Mouse (Mus musculus): ENCODE results near the gene Slc38a2.

Slc38a2 gene

DNA sequence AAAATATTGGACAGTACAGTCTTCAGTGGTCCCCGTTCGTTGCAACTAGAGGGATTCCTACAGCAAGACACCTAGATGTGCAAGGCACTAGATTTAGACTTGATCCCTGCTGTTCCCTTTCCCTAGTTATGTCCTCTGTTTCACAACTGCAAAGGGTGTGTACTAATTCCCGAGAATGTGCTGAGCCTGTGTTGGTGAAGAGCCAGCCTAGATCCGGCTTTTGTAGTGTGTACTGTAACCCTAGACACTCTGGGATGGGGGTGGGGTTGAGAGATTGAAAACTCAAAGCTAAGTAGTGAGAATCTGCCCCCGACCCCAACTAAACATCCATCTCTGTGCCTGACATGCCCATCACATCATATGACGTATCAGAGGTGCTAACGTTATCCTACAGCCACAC is 18.9 kb upstream of the Slc38a2 start:
- no peak for DNase-seq

DNA sequence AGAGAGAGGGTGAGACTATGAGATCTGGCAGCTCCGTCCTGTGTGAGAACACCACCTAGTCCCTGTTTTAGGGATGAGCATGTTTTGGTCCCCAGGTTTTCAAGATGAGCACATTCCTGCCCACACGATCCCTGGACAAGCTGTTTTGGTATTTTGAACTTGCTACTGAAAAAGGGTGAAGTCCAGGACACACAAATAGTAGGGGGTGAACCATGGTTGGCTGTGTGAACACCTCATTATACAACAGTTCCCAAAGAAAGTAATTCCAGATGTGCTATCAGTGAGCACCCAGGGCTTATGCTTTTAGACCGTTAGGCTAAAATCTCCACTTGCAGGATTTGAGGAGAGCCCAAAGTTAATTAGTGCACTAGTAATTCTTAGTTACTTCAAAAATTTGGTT is 17.7 kb upstream of the Slc38a2 start:
- no peak for DNase-seq

DNA sequence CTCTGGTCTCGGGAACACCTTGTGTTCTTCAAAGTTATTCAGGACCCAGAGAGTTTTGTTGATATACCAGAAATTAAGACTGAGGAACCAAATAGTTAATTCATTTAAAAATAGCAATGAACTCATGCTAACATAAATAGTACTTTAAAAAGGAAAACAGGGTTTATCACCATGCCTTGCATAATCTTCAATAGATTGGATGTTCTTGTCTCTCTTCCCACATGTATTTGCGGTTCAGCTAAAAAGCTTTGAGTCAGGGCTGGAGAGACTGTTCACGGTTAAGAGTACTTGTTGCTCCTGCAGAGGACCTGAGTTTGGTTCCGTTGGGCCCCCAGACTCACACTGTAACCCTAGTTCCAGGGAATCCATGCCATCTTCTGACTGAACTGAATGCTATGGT is 16.8 kb upstream of the Slc38a2 start:
- DNase-seq: no peak

DNA sequence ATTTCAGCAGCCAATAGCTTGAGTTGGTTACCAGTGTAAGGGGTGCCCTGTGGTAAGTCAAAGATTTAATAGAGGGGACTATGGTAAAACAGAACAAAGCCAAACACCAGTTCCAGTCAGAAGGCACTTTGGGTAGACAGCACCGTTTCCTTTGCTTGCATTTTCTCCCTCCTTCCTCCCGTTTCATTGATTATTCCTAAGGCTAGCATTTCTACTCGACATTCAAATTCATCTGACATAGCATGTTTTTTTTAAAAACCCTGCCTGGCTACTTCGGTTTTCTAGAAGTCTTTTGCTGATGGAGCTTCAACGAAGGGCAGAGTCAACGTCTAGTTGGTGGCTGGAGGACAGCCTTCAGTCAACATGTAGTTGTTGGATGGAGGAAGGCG is 16.2 kb upstream of the Slc38a2 start:
- no peak for DNase-seq

DNA sequence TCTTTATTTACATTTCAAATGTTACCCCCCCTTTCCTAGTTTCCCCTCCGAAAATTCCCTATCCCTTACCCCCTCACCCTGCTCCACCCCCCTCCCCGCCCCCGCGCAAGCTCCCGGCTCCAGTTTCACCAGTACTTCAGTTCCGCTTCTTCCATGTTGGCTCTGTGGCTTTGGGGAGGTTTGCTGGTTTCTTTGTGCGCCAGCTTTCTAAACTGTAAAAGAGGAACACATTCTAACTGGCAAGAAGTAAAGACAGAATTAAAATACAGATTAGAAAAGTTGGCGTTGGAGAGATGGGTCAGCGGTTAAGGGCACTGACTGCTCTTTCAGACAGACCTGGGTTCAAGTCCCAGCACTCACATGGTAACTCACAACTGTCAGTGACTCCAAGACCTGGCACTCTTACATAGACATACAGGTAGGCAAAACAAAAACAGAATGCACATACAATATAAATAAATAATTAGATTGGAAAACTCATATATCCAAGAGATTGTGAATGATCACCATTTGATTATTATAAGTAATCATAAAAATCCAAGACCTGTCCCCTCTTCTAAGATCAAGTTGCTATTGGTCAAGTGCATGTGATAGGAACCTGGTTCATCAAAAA is 15.7 kb upstream of the Slc38a2 start:
- no peak for DNase-seq

DNA sequence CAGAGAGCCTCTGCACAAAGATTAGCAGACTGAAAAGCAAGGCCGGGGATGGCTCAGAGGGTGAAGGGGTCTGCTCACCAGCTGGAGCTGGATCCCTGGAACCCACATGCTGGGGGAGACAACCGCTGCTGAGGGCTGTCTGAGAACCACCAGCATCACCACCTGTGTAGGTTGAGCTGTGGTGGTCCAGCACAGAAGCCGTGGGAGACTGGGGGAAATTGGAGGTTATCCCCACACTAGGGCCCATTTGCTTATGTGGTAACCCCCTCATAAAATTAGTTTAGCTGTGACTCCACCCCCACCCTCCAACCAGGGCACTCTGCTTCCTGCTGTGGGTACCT is 15.1 kb upstream of the Slc38a2 start:
- no peak for DNase-seq

DNA sequence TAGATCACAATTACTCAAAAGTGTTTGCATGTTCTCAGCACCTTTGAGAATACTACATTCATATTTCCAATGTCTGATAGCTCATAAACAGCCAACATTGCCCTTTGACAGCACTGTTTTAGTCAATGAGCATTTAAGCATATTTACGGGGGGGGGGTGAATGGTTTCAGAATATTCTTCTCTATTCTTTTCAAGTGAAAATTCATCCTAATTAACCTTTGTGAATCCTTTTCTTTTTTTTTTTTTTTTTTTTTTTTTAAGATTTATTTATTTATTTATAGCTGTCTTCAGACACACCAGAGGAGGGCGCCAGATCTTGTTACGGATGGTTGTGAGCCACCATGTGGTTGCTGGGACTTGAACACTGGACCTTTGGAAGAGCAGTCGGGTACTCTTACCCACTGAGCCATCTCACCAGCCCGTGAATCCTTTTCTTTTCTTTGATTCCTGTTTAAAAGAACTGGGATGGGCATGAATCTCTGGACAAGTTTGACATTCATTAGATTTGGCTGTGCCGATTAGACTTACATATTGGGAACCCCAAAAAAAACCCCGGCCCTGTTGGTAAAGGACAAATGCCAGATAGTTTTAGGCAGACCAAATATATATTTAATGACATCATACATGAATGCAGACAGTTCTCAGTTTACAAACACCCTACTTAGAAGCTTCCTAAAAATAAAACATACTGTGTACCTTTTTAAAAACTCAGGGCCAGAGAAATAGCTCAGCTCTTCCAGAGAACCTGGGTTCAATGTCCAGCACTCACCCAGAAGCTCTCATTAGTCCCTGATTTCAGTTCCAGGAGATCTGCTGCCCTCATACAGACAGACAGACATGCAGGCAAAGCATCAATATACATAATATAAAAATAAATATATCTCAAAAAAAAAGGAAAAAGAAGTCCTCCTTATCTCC is 14.5 kb upstream of the Slc38a2 start:
- DNase-seq: no peak

DNA sequence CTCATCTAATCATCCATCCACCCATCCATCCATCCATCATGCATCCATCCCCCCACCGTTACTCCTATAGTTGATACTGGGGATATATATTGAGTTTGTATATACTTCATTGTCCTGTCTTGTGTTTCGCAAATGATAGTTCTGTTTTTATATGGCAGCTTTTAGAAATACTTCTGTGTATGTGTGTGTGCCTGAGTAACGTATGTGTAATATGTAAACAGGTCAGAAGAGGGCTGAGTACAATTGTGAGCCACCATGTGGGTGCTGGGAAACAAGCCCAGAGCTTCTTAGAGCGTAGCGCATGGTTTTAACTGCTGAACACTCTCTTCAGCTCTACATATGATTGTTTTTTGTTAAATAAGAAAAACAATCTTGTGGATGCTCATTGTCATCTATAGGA is 12.8 kb upstream of the Slc38a2 start:
- no peak for DNase-seq

DNA sequence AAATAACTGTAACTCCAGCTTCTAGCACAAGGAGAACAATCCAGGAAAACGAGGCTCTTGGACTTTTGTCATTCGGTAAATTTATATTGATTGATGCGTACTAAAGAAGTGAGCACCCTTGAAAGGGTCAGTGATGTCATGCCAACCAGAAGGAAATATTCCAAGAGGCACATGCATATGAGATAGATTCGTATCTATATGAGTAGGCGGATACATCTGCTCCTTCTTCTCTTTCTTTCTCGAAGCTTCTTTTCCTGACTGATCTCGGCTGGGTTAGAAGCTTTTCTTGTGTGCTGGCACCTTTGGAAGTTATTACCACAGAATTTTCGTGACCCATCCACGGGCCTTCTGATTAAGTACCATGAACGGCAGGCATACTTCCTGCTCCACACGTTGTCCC is 12.1 kb upstream of the Slc38a2 start:
- no peak for DNase-seq

DNA sequence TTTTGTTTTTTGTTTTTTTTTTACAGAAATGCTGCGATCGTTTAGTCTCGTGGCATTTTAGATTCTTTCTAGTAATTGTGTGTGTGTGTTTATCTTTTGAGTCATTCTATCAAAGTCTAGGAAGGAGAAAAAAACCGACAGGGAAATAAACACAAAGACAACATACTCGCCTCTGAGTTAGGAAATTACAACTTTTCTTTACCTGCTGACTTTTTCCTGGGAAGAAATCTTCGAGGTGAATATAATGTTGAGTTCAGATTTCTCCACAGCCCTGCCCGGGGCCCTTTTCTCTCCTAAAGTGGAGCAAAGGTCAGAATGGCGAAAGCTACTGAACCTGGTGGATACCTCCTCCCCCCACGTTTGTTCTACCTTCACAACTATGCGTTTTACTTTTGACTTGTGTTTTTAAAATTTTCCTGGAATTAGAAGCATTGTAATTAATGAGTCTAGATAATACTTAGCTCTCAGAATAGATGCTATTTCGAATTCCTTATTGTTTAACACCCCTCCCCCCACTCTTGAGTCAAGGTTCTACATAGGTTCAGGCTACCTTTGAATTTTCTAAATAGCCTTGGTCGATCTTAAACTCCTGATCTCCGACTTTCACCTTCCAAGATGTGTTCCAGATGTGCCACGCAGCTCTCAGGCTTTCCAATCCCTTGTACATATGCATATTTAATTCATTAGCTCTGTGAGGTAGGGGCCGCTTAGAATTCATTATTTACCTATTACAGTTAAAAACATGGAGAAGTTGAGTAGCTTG is 11.0 kb upstream of the Slc38a2 start:
- DNase-seq: peak; percentile 50

DNA sequence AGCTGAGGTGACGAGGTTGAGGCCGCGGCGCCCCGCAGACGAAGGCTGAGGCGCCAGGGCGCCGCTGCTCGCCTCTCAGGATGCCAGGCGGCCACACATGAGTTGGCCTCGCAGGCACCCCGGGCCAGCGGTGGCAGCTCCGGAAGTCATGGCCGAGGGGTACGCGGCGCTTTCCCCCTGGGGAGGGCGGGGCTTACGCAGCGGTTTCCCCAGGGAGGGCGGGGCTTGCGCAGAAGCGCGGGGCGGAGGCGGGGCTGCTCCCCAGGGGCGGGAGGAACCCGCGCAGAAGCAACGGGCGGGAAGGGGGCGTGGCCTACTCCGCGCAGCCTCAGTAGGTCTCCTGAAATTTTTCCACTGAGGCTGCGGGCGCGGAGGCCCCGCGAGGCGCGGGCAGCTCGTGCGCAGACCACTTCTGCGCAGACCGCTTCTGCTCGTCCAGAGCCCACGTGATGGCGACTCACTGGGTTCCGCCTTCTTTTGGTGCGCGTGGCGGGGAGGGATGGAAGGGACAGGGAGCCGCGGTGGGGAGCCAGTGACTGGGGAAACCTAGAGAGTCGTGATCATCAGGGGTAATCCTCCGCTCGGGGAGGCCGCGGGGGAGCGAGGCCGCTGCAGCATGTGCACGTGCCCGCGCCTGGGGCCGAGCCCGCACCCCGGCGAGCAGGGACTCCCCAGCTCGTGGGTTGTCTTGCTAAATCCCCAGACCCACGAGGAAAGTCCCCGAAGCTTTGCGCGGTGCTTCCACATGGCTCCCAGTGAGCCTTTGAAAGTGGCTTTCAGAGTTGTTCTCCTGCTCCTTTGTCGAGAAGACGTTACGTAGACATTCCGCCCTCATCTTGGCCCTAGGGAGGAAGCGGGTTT is 10.2 kb upstream of the Slc38a2 start:
- DNase-seq: peak; percentile 97

DNA sequence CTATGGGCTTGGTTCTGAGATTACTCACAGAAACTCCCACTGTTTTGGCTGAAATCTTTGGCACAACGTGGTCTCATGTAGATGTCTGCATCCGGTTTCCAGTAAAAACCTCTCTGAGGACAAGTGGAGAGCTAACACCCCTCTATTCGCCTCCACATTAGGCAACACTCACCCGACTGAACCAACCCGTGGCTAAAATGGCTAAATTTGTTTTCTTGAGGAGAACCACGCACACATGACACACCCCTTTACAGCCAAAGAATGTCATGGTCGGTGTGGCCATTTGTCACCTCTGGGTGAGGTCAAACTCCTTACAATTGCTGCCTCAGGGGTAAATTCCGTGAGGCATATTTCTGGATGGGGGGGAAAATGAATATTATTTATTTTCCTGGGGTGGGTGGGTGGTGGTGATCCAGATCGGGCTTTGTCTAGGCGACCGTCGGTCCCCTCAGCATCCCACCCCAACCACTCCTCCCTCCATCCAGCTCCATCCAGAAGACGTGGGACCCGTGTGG is 9.5 kb upstream of the Slc38a2 start:
- peak; percentile 24 for DNase-seq

DNA sequence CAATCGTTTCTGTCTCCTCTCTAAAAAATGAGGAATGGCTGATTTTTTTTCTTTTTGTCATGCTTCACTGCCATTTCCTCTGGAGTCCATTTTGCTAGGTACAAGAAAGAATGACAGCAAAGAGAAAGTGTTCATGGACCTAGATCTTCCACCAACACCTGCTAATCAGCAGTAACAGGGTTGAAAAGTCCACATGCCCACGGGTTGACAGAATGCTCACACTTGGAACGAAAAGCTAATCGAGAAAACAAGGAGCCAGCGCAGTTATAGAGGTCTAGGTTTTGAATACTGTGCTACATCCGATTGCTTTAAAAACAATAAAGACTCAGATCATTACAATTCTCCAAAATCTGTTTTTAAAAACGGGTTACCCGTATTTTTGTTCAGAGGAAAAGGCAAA is 8.9 kb upstream of the Slc38a2 start:
- peak; percentile 31 for DNase-seq

DNA sequence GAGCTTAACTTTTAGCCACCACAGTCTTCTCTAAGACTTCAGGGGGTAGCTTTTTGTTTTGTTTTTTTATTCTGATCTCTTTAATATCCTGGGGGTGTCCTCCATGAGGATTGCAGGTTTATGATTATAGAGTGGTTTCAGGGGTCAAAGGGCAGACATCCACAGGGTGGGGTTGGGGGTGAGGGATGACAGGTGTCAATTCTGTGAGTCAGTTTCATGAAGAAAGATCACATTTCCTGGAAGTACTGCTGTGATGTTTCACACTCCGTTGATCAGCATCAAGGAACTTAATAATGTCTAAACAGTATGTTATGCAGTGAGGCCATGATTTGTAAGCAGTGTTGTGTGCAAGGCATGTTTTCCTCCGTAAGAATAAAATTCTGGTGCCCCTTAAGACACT is 8.4 kb upstream of the Slc38a2 start:
- no peak for DNase-seq

DNA sequence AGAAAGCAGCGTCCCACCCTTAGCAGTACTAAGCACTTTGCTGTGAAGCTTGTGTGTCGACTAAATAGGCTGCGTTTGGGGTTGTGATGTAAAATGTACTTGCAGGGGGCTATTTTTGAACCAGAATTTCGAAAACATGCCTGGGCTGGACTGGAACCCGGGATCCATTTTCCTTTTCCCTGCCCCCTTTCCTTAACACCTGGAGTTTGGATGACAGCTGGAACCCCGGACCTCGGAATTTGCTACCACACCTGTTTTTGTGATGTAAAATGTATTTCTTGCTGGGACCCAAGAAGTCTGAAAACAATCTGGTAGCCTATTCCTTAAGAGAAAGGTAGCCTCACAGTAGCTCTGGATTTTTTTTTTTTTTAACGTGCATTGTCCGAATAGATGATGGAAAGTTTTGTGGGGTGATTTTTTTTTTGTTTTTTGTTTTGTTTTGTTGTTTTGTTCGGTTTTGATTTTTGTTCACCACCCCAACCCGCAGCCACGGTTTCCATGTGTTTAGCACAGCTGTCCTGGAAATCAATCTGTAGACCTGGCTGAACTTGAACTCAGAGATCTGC is 3.0 kb upstream of the Slc38a2 start:
- no peak for DNase-seq

DNA sequence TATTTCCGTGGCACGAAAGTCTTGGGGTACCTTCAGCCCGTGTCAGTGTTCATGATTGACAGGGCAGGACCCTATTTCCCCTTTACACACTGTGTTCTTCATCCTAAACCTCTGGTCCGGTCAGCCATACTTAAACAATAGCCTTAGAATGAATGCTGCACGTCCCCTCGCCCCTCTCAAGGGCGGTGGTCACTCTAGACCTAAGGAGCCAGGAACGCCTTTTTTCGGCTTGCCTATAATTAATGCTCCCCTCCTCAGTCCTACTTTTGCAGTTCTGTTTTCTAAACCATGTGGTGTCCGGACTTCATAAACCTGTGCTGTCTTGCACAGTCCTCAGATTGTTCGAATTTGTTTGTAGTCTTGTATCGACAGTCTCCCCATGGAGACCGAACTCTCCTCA is 1.2 kb upstream of the Slc38a2 start:
- DNase-seq: no peak

DNA sequence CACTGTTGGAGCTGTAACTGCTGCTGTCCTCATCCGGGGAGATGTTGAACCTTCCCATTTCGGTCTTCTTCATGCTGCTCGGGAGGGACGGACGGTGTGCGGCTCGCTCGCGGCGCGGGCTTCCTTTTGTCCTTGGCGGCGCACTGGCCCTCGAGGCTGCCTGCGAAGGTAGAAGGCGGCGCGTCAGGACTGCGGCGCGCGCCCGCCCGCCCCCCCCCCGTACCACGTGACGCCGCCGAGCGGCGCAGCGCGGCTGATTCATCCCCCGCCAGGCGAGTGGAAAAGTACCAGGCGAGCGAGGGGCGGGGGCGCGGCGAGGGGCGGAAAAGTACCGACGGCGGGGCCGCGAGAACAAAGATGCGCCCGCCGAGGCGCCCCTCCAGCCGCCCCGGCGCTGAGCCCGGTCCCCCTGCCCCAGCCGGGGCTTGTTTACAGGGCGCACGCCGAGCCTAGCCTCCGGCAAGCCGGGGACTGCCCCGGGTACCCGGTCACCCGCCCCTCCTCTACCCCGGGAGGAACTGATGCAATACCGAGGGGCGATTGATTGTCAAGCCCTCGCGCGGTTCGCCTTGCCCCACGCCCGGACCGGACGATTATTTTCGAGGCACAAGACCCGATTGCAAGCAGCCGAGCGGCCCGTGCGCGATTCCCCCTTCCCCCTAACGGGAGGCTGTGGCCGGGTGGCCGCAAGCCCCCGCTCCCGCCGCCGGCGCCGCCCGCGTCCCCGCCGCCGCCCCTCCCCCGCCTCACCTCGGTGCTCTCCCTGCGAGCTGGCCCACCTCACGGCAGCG is 677 bp downstream of the Slc38a2 start:
- peak; percentile 75 for DNase-seq

DNA sequence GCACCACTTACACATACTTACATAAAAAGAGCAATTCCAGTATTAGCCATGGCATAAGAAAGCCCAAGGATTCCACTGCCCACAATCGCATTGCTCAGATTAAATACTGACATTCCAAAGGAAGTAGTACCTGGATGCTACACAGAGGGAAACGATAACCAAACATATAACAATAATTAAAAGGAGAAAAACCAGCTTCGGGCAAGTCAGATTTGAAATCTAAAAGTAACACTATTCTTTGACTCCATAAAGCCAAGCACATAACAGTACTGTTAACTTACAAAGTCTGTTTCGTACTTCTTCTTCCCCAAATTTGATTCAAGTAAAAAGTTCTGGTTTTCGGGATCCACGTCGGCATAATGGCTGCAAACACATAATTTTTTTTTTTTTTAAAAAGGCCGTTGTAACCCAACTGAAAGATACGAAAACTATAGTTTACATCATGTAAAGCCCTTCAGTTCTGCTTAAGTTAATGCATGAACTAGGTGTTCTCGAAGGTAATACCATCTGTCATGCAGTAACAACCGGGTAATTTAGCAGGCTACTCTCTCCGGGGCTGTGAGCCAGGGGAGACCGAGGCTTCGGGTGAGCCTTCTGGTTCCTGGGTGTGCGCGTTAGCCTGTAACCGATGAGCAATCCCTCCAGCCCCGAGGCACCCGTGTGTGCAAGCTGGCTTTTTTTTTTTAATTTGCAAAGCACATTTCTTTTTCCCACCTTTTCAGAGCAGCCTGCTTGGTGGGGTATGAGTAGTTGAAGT is 1.5 kb downstream of the Slc38a2 start:
- DNase-seq: no peak

DNA sequence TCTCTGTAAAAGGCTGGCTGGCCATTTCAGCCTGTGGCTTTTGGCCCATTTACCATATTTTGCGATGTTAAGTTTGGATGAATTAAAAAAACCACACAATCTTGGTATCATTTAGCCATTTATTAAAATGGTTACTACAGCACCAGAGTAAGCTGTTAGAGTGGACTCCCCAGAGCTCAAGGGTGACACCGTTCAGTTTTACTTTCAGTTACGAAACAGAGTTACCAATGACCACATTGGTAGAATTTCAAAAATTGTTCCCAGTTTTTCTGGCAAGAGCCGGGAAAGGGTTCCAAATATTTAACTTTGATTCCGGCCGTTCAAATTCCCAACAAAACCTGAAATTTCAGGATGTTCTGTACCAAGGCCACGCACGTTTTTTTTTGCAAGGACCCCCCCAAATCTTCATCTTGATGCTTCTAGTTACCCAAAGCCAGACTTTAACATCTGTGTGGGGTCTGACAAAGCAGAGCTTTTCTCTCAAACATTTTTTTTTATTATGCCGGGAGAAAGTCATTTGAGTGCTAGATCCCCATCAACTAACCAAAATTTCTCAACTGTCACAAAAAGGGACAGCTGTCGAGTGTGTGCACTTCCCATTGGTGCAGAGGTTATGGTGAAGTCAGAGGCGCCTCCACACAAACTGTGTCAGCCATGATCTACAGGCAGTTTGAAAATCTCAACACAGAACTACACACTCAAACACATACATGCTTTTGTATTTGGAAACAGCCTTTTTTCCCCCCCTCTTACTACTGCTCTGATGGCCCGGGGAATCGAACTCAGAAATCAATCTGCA is 2.8 kb downstream of the Slc38a2 start:
- peak; percentile 23 for DNase-seq
